Mouse (Mus musculus): Measurements from ENCODE around the gene Dnajc30. TPM values are rescaled to one million over a fixed set of nuclear protein-coding genes. Genes with fewer than 3 reads are reported as not detected.

Gene Dnajc30
- total RNA-seq, 2 experiments from 2014 or later: 22.0 to 25.2 TPM

DNA sequence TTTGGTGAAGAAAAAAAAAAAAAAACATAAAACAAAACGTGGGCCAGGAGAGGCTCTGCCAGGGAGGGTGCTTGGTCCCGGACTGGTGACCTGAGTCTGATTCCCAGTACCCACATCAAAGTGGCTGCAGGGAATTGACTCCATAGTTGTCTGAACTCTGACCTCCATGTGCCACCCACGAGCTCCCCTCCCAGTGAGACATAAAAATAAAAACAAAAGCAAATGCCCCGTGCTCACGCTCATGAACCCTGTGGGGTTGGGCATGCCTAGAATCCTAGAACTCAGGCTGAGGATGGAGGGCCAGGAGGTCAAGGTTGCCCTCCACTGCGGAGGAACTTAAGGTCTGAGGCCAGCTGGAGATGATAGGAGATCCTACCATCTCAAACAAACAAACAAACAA lies 45.0 kb downstream of the Dnajc30 start:
- no peak for DNase-seq

DNA sequence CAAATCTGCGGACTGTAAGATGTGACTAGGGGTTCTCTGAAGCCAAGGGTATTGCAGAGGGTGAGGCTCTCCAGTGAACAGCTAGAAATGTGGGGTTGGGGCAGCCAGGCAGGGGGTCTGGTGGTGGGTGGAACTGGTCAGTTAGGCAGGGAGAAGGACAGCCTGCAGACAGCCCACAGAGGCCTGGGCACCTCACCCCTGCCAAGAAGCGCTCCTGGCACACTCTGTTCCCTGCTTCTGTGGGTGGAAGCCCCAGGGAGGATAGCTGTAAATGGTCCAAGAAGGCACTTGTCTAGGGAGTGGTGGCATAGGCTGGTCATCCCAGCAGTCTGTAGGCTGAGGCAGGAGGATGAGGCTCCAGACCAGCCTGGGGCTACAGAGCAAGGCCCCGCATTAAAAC lies 45.4 kb downstream of the Dnajc30 start:
- peak; percentile 65 for DNase-seq

DNA sequence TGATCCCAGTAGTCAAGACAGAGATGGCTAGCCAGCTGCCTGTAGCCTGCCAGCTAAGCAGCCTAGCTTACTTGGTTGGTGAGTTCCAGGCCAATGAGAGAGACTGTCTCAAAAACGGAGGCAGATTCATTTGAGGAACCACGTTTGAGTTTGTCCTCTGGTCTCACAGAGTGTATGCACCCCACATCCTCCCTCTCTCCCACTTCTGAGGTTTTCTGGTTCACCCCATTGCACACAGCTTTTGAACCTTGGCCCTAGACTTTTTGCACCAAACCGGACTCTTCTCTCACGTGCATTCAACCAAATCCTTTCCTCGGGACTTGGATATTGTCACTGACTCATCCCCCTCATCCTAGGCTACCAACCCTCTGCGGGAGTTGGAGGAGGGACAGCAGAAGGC lies 46.0 kb downstream of the Dnajc30 start:
- DNase-seq: no peak

- DNase-seq: no peak
Observed at GRCm38 (mm10) chr5:135113782-135114181, 49.8 kb downstream of the Dnajc30 start.

DNA sequence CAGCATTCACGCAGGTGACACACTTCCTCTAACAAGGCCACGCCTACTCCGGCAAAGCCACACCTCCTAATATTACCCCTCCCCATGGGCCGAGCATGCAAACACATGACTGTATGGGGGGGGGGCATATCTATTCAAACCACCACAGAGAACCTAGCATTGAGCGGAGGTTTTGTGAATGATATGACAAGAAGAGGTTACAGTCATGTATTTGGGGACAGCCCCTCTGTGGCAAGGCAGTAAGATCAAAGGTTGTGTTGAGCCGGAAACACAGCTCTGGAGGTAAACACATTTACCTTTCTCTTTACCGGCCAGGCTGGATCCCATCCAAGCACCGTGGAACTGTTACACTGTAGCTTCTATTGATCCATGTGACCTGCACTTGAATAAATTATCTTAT lies 51.2 kb downstream of the Dnajc30 start:
- no peak for DNase-seq

Other genes starting within 250 kb of the Dnajc30 start
- not detected for gene Tmem270, start 157.5 kb upstream of the Dnajc30 start, total RNA-seq (2021)
- not detected for gene Cldn13, start 148.7 kb upstream of the Dnajc30 start, total RNA-seq (2021)
- gene Mettl27, start 131.8 kb upstream of the Dnajc30 start, total RNA-seq (2021): 1 to 10 TPM; 4.0 to 5.2 TPM
- not detected for gene Cldn4, start 117.3 kb upstream of the Dnajc30 start, total RNA-seq (2021)
- gene Cldn3, start 78.0 kb upstream of the Dnajc30 start, total RNA-seq (2021): under 1 TPM in 1 of 2 experiments, not detected in 1; 0.21 TPM
- 10 to 100 TPM; 57.1 to 58.5 TPM for gene Abhd11, start 55.0 kb upstream of the Dnajc30 start, total RNA-seq (2021)
- 1 to 10 TPM in 1 of 2 experiments, under 1 TPM in 1; 0.69 to 1.5 TPM for gene Stx1a, start 40.7 kb upstream of the Dnajc30 start, total RNA-seq (2021)
- gene Bud23, start 757 bp downstream of the Dnajc30 start, total RNA-seq (2021): 10 to 100 TPM; 21.7 to 27.4 TPM
- gene Vps37d, start 14.1 kb downstream of the Dnajc30 start, total RNA-seq (2021): under 1 TPM in 1 of 2 experiments, not detected in 1; 0.41 TPM
- gene Mlxipl, start 25.7 kb downstream of the Dnajc30 start, total RNA-seq (2021): 10 to 100 TPM; 72.1 to 80.3 TPM
- 10 to 100 TPM in 1 of 2 experiments, 1 to 10 TPM in 1; 7.5 to 10.5 TPM for gene Tbl2, start 85.5 kb downstream of the Dnajc30 start, total RNA-seq (2021)
- 10 to 100 TPM; 27.1 to 27.4 TPM for gene Bcl7b, start 104.1 kb downstream of the Dnajc30 start, total RNA-seq (2021)
- gene Baz1b, start 123.1 kb downstream of the Dnajc30 start, total RNA-seq (2021): 10 to 100 TPM; 25.7 to 29.2 TPM
- gene Fzd9, start 187.0 kb downstream of the Dnajc30 start, total RNA-seq (2021): 10 to 100 TPM; 13.0 to 35.9 TPM